Mouse (Mus musculus) cerebellum, postnatal 14 days (tissue): Measurements from ENCODE around the gene Tbx15.

Experiments
- DNase-seq, 2 experiments: peaks; one replicate each; pipeline ENCODE4 v3.0.0; 2021; ENCODE audit warnings: mixed read lengths in 2 of 2

Gene Tbx15

DNA sequence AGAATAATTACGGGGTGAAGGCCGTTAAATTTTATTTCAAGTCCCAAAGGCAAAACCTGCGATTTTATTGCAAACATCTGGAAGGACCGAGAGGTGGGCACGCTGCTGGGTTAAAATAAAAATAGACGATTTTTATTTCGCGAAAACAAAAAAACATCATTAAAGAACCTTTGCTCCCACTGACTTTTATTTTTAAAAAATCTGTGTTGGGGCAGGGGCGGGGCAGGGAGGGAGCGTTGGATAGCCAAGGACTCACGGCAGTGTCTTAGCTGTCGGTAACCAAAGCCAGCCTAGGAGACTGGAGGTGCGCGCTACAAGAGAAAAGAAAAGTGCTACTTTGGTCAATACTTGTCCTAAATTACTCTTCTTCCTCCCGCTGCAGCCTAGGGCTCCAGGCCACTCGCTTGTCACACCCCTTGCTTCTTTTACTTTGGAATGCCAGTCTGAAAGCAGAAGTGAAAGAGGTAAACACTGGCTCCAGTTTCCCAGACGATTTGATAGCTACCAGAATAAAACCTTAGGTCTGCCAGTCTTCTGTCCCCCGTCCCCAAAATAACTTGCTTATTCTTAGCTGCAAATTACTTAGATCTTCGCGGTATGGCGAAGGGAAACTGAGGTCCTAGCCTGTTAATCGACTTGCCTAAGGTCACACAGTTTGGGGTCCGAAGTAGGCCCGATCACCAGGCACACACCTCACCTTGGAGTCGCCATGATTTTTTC is 8.8 kb downstream of the Tbx15 start:
- DNase-seq, result peak in 1 of 2 experiments; percentile 19

DNA sequence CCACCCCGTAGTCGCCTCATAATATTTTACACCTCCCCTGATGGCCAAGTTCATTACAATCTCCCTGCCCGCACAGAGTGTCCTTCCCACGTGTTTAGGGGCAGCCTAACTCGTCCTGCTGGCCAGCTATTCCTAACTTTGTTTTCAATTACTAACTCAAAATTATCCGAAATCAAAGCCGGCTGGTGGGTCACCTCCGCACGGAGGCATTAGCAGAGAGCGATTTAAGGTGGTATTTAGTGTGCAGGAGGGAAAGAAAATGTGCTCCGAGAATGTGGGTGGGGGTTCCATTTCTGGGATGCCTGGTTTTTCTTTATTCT is 9.3 kb downstream of the Tbx15 start:
- no peak for DNase-seq

DNA sequence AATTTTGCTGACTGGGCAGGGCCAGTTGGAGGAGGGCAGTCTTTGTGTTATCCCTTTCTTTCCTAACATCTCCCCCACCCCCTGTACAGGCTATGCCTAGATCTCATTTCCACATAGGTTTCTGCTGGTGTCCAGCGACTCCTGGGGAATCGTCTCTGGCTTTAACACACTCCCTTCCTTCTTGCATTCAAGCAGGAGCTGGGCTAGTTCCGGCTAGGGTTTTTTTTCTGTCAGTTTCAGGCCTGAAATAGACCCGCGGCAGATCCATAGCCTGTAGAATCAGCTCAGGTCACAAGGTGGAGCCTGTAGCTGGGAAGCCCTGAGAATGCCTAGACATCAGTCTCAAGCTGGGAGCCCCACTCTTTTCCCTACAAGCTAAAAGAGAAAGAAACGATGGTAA is 9.7 kb downstream of the Tbx15 start:
- DNase-seq, result peak in 1 of 2 experiments; percentile 26

GRCm38 (mm10) chr3:99251271-99252165 is 11.3 kb downstream of the Tbx15 start:
- DNase-seq, result no peak

GRCm38 (mm10) chr3:99252461-99253091 is 12.4 kb downstream of the Tbx15 start:
- DNase-seq, result peak in 1 of 2 experiments; percentile 12

- DNase-seq, result peak in 1 of 2 experiments; percentile 15
Measured at GRCm38 (mm10) chr3:99253092-99253488, 12.9 kb downstream of the Tbx15 start.

GRCm38 (mm10) chr3:99253497-99254451 is 13.6 kb downstream of the Tbx15 start:
- peak in 1 of 2 experiments; percentile 44 for DNase-seq

GRCm38 (mm10) chr3:99254559-99255151 is 14.5 kb downstream of the Tbx15 start:
- DNase-seq, result peak in 1 of 2 experiments; percentile 28

DNA sequence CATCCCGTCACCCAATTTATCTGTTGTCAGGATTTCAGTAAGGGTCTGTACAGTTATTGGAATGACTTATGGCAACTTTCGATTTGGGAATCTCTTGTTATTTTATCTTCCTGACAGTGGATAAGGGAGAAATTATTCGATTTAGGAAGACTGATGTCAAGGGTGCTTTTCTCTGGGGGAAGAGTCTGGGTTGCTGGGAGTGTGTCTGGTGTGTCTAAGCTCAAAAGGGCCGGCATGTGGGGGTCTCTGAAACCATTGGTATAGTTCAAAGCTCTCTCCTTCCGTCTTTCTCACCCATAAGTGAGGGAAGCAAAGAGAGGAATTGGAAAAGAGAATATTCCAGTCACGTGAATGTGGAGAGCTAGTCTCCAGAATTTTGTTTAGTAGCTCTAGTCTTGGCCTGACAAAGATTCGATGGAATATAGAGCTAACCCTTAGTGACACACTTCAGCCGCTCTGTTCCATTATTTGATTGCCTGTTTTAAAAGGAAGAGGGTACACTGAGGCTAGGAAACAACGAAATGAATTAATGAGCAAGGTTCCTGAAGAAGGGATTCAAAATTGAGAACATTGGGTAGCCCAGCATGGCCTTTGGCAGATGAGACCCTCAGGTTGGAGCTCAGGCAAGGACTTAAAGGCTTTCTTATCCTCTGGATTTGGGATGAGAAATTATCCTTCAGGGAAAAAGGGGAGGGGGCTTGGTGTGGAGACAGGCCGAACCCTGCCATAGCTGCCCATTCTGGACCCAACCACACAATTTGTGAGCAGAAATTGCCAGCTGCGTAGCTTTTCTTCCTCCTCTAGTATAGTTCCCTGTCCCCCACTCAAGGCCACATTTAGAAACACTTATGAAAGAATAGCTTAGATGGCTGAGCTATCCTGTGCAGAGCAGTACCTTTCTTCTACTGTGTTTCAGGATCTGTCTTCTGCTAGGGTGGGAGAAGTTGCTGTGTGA is 15.5 kb downstream of the Tbx15 start:
- DNase-seq, result peak in 1 of 2 experiments; percentile 17

GRCm38 (mm10) chr3:99256366-99256750 is 16.2 kb downstream of the Tbx15 start:
- DNase-seq, result peak in 1 of 2 experiments; percentile 19

DNA sequence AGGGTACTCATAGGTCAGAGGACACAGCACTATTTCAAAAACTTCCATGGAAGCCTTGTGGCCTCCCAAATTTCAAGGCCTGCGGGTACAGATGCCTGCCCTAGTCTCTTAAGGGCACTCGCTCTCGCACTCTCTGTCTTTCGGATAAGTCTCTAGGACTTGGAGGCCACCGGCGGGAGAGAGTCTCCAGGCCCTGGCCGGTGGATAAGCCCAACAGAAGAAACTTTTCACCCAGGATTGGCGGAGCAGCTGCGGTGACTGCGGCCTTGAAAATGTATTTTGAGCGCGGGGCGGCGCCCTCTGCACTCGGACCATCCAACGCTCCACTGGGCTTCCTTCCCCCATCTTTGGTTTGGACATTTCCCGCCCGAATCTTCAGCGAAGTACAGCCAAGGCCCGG is 16.6 kb downstream of the Tbx15 start:
- peak in 1 of 2 experiments; percentile 24 for DNase-seq

DNA sequence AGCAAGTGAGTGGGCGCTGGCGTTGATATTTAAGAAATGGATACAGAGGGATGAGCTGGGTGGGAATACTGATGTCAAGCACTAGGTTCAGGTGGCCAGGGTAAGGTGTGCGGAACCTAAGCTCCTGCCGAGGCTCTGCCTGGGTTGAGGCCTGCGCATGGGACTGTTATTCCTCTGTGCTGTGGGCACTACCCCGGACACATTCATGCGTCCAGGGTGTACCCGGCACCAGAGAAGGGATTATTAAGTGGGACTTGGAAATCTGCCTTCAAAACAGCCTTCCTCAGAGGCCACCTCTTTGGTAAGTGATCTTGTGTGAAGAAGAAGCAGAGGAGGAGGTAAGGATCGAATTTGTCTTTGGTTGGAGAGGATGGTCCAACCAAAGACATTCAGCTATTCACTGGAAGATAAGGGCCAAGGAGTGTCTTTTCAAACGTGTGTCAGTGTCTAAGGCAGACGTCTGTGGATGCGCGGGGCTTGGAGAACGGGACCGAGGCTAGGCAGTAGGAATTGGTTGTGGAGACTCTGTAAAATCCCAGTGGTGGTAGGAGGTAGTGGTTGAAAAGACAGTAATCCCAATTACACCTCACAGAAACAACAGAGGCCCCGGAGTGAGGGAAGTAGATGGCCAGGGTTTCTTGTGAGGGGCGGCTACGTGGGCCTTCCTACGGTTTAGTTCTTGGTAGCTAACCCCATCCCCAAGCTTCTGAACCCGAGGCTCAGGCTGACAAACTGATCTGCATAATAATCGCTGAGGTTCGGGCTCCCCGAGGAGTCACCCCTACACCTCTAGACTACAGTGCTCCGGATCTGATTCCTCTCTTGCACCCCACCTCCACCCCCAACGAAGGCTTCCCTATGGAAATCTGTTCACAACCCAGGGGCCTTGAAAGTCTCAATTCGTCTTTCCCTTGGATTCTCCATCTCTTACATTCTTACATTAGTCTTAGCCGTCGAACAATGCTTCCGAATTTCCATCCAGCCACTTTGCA is 17.7 kb downstream of the Tbx15 start:
- DNase-seq, result peak in 1 of 2 experiments; percentile 17

- DNase-seq, result peak in 1 of 2 experiments; percentile 16
Measured at GRCm38 (mm10) chr3:99259741-99260270, 19.6 kb downstream of the Tbx15 start.

- no peak for DNase-seq
Measured at GRCm38 (mm10) chr3:99260395-99260794, 20.2 kb downstream of the Tbx15 start.

- DNase-seq, result no peak
Measured at GRCm38 (mm10) chr3:99261371-99261791, 21.2 kb downstream of the Tbx15 start.

- no peak for DNase-seq
Measured at GRCm38 (mm10) chr3:99261986-99262385, 21.8 kb downstream of the Tbx15 start.

DNA sequence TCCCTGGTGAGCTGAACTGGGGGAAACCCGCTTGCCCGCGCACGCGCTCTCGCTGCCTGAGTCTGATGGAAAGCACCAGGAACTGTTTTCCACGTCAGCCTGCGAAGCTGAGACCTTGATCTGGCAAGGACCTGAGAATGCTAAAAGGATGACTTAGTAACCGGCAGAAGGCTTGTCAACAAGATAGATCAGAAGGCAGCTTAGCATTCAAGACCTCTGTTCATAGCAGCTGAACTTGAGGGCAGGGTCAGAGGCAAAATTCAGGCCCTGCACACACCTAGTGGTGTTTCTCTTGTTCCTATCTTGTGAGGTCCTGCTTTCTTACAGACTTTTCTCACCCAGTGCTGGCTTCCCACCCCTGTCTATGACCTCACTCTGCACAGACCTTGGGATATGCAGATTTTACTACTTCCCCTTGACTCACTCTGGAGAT is 23.3 kb downstream of the Tbx15 start:
- no peak for DNase-seq

- no peak for DNase-seq
Measured at GRCm38 (mm10) chr3:99264695-99265094, 24.5 kb downstream of the Tbx15 start.

- no peak for DNase-seq
Measured at GRCm38 (mm10) chr3:99266752-99267303, 26.6 kb downstream of the Tbx15 start.
